Mouse (Mus musculus) stomach, postnatal 0 days (tissue): Measurements from ENCODE around the gene Efna5.

ENCODE experiments used
- CTCF ChIP-seq: IDR thresholded peaks from 2 replicates; pipeline ENCODE4 v1.5.1; 2016; ENCODE audit warnings: antibody characterized with exemption, low read depth, mild to moderate bottlenecking, moderate library complexity
- EP300 ChIP-seq: optimal IDR thresholded peaks from 2 replicates; pipeline ENCODE3; 2016; ENCODE audit warnings: antibody characterized with exemption

GRCm38 (mm10) chr17:62853741-62854140, 27.4 kb downstream of the Efna5 start:
- TF ChIP-seq EP300 (no peak), CTCF (no peak)
